Mouse (Mus musculus) hindbrain, embryonic 11.5 days (tissue): ENCODE data around the gene Nol11. TPM values are rescaled to one million over a fixed set of nuclear protein-coding genes. Genes with fewer than 3 reads are reported as not detected.
A peak's percentile ranks its signal among the peaks of the same experiment; 100 is the strongest.

Experiments
- ATAC-seq: fragments of 200-750 bp; cut with Nextera tagmentation; 2 replicates; pipeline ENCODE4 v1.8.0; 2017; ENCODE audit warnings: mild to moderate bottlenecking, moderate TSS enrichment, moderate library complexity; ENCODE audit not compliant: low FRiP score
- DNase-seq: peaks from one replicate; pipeline ENCODE4 v3.0.0-alpha.2; 2015; ENCODE audit warnings: low spot score
- H3K27ac ChIP-seq: fragments of 300-500 bp; sonication (generic); 2 replicates; pipeline ENCODE4 v1.5.1; 2014; ENCODE audit warnings: mild to moderate bottlenecking, low read depth, low read length
- H3K27me3 ChIP-seq: fragments of 300-500 bp; sonication (generic); 2 replicates; pipeline ENCODE4 v1.6.1; 2014; ENCODE audit warnings: mild to moderate bottlenecking, low read length, moderate library complexity, mixed read lengths; ENCODE audit not compliant: control insufficient read depth, insufficient read depth
- H3K36me3 ChIP-seq: fragments of 300-500 bp; sonication (generic); 2 replicates; pipeline ENCODE4 v1.6.1; 2014; ENCODE audit warnings: mild to moderate bottlenecking, low read length, moderate library complexity, mixed read lengths; ENCODE audit not compliant: control insufficient read depth, insufficient read depth
- H3K4me1 ChIP-seq: fragments of 300-500 bp; sonication (generic); replicated peaks from 2 replicates; pipeline ENCODE4 v1.6.1; 2014; ENCODE audit warnings: low read length, mixed read lengths; ENCODE audit not compliant: control insufficient read depth, insufficient read depth
- H3K4me2 ChIP-seq: fragments of 300-500 bp; sonication (generic); replicated peaks from 2 replicates; pipeline ENCODE4 v1.6.1; 2014; ENCODE audit warnings: mild to moderate bottlenecking, low read depth, low read length
- H3K4me3 ChIP-seq: fragments of 300-500 bp; sonication (generic); 2 replicates; pipeline ENCODE4 v1.5.1; 2014; ENCODE audit warnings: low read depth, low read length
- H3K9ac ChIP-seq: fragments of 300-500 bp; sonication (generic); 2 replicates; pipeline ENCODE4 v1.6.1; 2014; ENCODE audit warnings: low read depth, low read length
- H3K9me3 ChIP-seq: fragments of 300-500 bp; sonication (generic); 2 replicates; pipeline ENCODE4 v1.6.1; 2016; ENCODE audit warnings: low read length; ENCODE audit not compliant: control insufficient read depth
- WGBS: fragments of 180-500 bp; shearing (Covaris S2); extraction: QIAGEN DNeasy Blood & Tissue Kit; methylation state at CpG from one replicate; pipeline ENCODE4 v1.1.7; 2014; 5-methylcytosine and 5-hydroxymethylcytosine counted together
- polyA plus RNA-seq: library from polyadenylated mRNA; unstranded; fragments of >200 nt; fragmentation: Nextera tagmentation; extraction: Ambion mirVana; gene quantifications from 2 replicates; pipeline ENCODE4 v1.2.1, GENCODE M21; 2014

Gene Nol11
- polyA plus RNA-seq = 65.8 and 76.3 TPM in 2 replicates

DNA sequence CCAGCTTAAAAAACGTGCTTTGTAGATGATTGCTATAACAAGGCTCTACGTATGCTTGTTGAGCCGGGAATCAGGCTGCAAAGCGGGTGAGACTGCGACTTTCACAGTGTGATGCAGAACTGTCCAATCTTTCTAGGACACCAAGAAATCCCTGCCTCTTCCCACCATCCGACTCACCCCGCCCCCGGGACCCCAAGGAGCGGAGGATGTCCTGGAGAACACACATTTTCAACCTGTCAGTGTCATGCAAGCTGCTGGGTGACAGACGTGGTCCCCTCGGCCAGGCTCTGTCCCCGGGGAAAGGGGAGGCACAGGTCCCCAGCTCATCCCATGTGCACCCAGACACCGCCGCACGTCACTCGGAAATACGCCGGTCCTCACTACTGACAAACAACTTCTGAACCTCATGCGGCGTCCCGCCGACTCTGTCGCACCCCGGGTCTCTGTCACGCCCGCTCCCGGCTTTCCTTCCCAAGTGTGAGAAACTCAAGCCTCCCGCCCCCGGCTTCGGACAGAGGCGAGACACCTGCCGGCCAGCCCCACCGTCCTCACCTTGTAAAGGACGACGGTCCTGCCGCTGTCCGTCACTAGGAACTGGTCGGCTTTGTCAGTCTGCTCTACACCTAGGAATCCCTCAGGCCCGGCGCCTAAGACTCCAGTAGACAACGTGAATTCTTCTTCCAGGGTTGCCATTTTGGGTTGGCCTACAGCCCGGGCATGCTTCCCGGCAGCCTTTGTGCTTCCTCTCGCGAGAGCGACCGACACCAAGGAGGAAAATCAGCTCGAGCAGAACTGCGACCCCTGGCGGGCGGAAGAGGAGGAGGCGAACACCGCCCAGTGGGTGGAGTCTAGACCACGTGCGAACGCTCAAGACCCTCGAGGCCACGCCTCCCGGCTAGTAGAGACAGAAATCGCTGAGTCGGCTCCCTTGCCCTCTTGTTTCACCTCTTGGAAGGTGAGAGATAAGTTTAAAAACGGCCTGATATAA, at the start of gene Nol11:
Nol11 (minus strand) TSS at position 817 of the 988 bp plus-strand sequence.
- WGBS = under 1% methylated on average over 62 of the region's 62 CpGs
- H3K4me3 ChIP-seq = peak within 1 kb of the TSS; percentile 80
- H3K4me2 ChIP-seq = peak within 1 kb of the TSS; percentile 74
- H3K9me3 ChIP-seq = no peaks in the 10 kb centered on the region
- no peaks in the 10 kb centered on the region; the same call in 1 of the 2 replicates for H3K4me1 ChIP-seq
- H3K9ac ChIP-seq = peak within 1 kb of the TSS; percentile 93
- H3K27me3 ChIP-seq = no peaks in the 10 kb centered on the region
- DNase-seq = peak; percentile 100
- H3K36me3 ChIP-seq = no peaks in the 10 kb centered on the region; the same call in 1 of the 2 replicates
- H3K27ac ChIP-seq = peak within 1 kb of the TSS; percentile 31; the same call in 1 of the 2 replicates
- peak; percentile 95 for ATAC-seq

- H3K36me3 ChIP-seq = no peaks in the 10 kb centered on the region
- WGBS = 94% methylated on average over 6 of the region's 6 CpGs
- ATAC-seq (no peak), DNase-seq (no peak)
- no peaks in the 10 kb centered on the region for H3K27me3 ChIP-seq
- H3K4me2 ChIP-seq = no peak overlapping the region
- H3K27ac ChIP-seq = no peak overlapping the region
- no peak overlapping the region for H3K4me3 ChIP-seq
- no peaks in the 10 kb centered on the region for H3K4me1 ChIP-seq
- H3K9ac ChIP-seq = no peak overlapping the region
- H3K9me3 ChIP-seq = no peaks in the 10 kb centered on the region
These were observed 49.3 kb upstream of the Nol11 start for GRCm38 (mm10) chr11:107238506-107238905.

DNA sequence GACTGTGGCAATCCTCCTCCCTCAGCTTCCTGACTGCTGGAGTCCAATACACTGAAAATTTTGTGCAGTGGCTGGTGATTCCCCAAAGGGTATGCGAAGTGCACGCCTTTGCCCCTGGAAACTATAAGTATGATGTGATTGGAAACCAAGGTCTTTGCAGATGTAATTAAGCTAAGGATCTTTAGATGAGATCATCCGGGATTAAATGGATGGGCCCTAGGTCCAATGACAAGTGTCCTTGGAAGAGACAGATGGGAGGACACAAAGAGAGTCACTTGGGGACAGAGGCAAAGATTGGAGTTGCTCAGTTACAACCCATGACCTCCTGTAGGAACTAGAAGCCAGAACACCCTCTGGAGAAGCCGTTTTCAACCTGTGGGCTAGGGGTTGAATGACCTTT, 48.4 kb upstream of the Nol11 start:
- 92% methylated on average over 4 of the region's 4 CpGs for WGBS
- H3K9ac ChIP-seq = no peak overlapping the region
- no peak overlapping the region for H3K27ac ChIP-seq
- H3K36me3 ChIP-seq = no peaks in the 10 kb centered on the region
- H3K9me3 ChIP-seq = no peaks in the 10 kb centered on the region
- no peaks in the 10 kb centered on the region for H3K27me3 ChIP-seq
- ATAC-seq (no peak), DNase-seq (no peak)
- H3K4me1 ChIP-seq = no peaks in the 10 kb centered on the region
- H3K4me3 ChIP-seq = no peak overlapping the region
- no peak overlapping the region for H3K4me2 ChIP-seq

- no peak for DNase-seq
- Histone ChIP-seq H3K27ac (no peak overlapping the region), H3K9me3 (no peaks in the 10 kb centered on the region), H3K4me1 (no peaks in the 10 kb centered on the region), H3K4me3 (no peak overlapping the region), H3K27me3 (no peaks in the 10 kb centered on the region), H3K9ac (no peak overlapping the region), H3K4me2 (no peak overlapping the region), H3K36me3 (no peaks in the 10 kb centered on the region)
- no peak for ATAC-seq
- WGBS = 93% methylated on average over 5 of the region's 5 CpGs
These were observed 44.2 kb upstream of the Nol11 start for GRCm38 (mm10) chr11:107233252-107233890.

DNA sequence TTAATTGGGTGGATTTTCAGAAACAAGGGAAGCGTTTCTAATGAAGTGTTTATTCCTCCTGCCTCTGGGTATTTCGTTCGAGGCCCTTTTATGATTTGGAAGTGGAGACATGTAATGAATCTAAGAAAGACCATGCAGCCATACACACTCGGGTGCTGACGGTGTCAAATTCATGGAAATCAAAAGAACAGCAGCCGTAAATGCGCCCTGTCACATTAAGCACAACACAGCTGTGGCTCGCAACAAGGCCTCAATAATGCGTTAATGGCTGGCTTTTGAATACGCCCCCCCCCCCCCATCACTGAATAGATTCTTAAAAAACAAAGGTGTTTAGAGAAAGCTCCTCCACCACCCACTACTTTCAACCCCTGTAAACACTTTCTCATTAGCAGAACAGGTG, 40.9 kb upstream of the Nol11 start:
- no peak overlapping the region for H3K9ac ChIP-seq
- WGBS = 86% methylated on average over 10 of the region's 10 CpGs
- H3K4me2 ChIP-seq = no peak overlapping the region
- no peaks in the 10 kb centered on the region for H3K9me3 ChIP-seq
- DNase-seq = no peak
- H3K36me3 ChIP-seq = no peaks in the 10 kb centered on the region
- no peak for ATAC-seq
- H3K4me1 ChIP-seq = no peaks in the 10 kb centered on the region
- no peak overlapping the region for H3K4me3 ChIP-seq
- H3K27me3 ChIP-seq = no peaks in the 10 kb centered on the region
- no peak overlapping the region for H3K27ac ChIP-seq

DNA sequence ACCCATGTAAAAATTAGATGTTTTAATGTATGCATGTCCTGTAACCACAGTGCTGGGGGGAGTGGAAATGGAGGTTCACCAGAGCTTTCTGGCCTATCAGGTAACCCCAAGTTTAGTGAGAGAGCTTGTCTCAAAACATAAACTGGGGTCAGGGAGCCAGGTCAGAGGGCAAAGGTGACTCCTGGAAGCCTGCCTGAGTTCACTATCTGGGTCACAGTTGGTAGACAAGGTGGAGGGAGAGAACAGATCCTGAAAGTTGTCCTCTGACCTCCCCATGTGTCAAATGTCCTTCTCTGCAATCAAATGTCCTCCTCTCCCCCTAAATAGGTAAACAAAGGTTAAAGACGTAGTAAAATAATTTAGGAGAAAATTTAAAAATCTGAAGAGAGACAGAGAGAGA, 37.2 kb upstream of the Nol11 start:
- H3K36me3 ChIP-seq = no peaks in the 10 kb centered on the region
- H3K27ac ChIP-seq = no peak overlapping the region
- ATAC-seq = no peak
- DNase-seq = no peak
- no peaks in the 10 kb centered on the region for H3K9me3 ChIP-seq
- no peak overlapping the region for H3K9ac ChIP-seq
- H3K4me3 ChIP-seq = no peak overlapping the region
- no peaks in the 10 kb centered on the region for H3K4me1 ChIP-seq
- H3K27me3 ChIP-seq = no peaks in the 10 kb centered on the region
- 90% methylated on average over 1 of the region's 1 CpGs for WGBS
- no peak overlapping the region for H3K4me2 ChIP-seq

DNA sequence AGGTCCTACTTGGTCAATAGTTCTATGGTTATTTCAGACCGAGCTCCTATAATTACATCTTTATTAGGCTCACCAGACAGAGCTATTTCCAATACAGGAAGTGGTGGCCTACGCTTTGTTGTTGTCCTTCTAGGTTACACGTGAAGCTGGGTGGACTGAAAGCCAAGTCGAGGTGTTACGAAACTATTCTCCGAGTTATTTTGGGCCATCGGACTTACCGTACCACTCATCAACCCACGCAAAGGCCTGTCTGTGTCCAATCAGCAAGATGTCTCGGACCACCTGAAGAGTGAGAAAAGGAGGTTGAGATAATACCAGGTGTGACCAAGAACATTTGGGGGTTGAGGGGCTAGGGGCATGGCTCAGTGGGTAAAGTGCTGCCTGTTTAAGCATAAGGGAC, 36.8 kb upstream of the Nol11 start:
- H3K4me3 ChIP-seq = no peak overlapping the region
- no peak overlapping the region for H3K4me2 ChIP-seq
- H3K27me3 ChIP-seq = no peaks in the 10 kb centered on the region
- H3K27ac ChIP-seq = no peak overlapping the region
- no peak overlapping the region for H3K9ac ChIP-seq
- no peaks in the 10 kb centered on the region for H3K4me1 ChIP-seq
- no peaks in the 10 kb centered on the region for H3K36me3 ChIP-seq
- H3K9me3 ChIP-seq = no peaks in the 10 kb centered on the region
- DNase-seq (no peak), ATAC-seq (no peak)
- WGBS = 94% methylated on average over 10 of the region's 10 CpGs

DNA sequence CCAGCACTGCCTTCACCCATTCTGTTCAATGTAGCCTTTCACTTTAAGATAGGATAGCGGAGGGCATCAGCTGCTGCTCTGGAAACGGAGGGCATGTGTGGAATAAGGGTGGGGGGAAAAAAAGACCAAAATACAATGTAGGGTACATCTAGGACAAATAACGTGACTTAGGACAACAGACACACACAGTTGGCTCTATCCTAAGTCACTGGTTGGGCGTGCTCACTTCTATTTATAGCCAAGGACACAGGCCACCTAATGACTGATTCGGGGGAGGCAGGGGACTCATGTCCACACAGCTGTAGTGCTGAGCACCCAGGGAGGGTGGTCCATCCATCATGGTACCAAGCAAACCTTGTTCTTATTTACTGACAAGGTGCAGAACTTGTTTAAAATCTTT, 36.1 kb upstream of the Nol11 start:
- Histone ChIP-seq H3K27ac (no peak overlapping the region), H3K4me2 (no peak overlapping the region), H3K36me3 (no peaks in the 10 kb centered on the region), H3K9ac (no peak overlapping the region), H3K4me3 (no peak overlapping the region), H3K4me1 (no peaks in the 10 kb centered on the region), H3K9me3 (no peaks in the 10 kb centered on the region), H3K27me3 (no peaks in the 10 kb centered on the region)
- no peak for ATAC-seq
- no peak for DNase-seq
- WGBS = 88% methylated on average over 5 of the region's 5 CpGs
